Mouse (Mus musculus) liver, adult (tissue): ENCODE data around the gene B130006D01Rik.

Experiments
- GATA4 ChIP-seq: IDR thresholded peaks from 2 replicates; pipeline ENCODE4 v1.6.1; 2014; ENCODE audit warnings: mild to moderate bottlenecking, low read length; ENCODE audit not compliant: insufficient replicate concordance

B130006D01Rik gene

GRCm38 (mm10) chr11:95746821-95747220 lies 23.4 kb downstream of the B130006D01Rik start:
- TF ChIP-seq GATA4 = no peak

- no peak for TF ChIP-seq GATA4
Observed at GRCm38 (mm10) chr11:95748331-95748730, 24.9 kb downstream of the B130006D01Rik start.

GRCm38 (mm10) chr11:95749619-95750018 lies 26.2 kb downstream of the B130006D01Rik start:
- TF ChIP-seq GATA4 = no peak

- no peak for TF ChIP-seq GATA4
Observed at GRCm38 (mm10) chr11:95750995-95751394, 27.6 kb downstream of the B130006D01Rik start.

- TF ChIP-seq GATA4 = no peak
Observed at GRCm38 (mm10) chr11:95760521-95760920, 37.1 kb downstream of the B130006D01Rik start.

DNA sequence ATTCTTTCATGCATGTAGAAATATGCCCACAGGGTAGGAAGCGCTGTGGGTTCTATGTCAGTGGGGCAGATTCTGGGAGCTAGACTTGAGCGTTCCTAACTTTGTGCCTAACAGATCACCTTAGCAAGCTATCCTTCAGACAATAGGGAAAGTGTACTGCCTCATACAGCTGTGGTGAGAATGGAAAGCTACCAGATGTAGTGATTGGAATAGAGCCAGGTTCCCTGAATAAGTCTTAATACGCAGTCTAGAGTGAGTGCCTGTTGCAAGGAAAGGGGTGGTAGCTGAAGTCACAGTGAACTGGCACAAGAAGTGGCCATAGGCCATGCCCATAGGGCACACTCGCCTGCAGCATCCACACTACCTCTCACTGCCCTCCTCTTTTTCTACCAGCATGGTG lies 39.6 kb downstream of the B130006D01Rik start:
- TF ChIP-seq GATA4 = no peak

- TF ChIP-seq GATA4 = no peak
Observed at GRCm38 (mm10) chr11:95764806-95765205, 41.4 kb downstream of the B130006D01Rik start.

- TF ChIP-seq GATA4 = no peak
Observed at GRCm38 (mm10) chr11:95765334-95765733, 41.9 kb downstream of the B130006D01Rik start.

DNA sequence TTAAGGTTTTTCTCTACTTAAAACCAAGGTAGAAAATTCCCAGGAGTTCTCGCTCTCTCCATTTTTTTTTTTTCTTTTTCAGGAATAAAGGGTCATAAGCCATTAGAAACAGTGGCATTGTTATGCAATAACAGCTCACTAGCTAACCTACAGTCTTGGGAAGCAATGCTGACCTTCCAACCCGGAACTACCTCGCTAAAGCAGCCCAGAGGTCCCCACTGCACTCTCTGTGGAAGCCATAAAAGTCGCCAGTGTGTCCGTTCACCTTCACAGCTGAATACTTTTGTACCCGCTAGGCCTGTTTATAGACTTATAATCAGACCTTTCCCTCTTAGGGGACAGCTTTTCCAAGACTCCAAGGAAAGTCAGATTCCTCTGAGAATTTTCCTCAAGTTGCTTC lies 44.9 kb downstream of the B130006D01Rik start:
- TF ChIP-seq GATA4 = no peak

- no peak for TF ChIP-seq GATA4
Observed at GRCm38 (mm10) chr11:95769208-95769607, 45.8 kb downstream of the B130006D01Rik start.

GRCm38 (mm10) chr11:95770720-95771364 lies 47.5 kb downstream of the B130006D01Rik start:
- no peak for TF ChIP-seq GATA4

GRCm38 (mm10) chr11:95771665-95772064 lies 48.3 kb downstream of the B130006D01Rik start:
- TF ChIP-seq GATA4 = no peak

DNA sequence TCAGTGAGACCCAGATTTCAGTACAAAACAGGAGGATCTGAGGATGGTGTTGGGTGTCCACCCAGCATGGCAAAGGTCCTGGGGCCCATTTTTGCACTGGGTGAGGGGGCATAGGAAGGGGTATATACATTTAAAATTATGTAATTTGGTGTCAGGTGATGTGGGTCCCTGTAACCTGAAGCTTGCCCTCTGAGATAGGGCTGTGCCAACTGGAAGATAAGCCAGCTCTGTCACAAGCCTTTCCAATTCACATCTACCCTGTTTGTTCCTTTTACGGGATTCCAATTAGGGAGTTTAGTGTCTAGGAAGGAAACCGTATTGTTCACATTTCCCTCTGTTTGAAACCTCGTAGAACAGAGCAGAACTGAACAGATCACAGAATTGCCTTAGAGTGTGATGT lies 49.9 kb downstream of the B130006D01Rik start:
- peak; percentile 81; the same call in 1 of the 2 replicates for TF ChIP-seq GATA4
